Mouse (Mus musculus) frontal cortex, postnatal 36 days (tissue): ENCODE results near the gene Slc43a2.

Experiments
- DNase-seq, 2 experiments: peaks; one replicate each; pipeline ENCODE4 v3.0.0; 2022; ENCODE audit warnings: low spot score in 2 of 2

The Slc43a2 gene

DNA sequence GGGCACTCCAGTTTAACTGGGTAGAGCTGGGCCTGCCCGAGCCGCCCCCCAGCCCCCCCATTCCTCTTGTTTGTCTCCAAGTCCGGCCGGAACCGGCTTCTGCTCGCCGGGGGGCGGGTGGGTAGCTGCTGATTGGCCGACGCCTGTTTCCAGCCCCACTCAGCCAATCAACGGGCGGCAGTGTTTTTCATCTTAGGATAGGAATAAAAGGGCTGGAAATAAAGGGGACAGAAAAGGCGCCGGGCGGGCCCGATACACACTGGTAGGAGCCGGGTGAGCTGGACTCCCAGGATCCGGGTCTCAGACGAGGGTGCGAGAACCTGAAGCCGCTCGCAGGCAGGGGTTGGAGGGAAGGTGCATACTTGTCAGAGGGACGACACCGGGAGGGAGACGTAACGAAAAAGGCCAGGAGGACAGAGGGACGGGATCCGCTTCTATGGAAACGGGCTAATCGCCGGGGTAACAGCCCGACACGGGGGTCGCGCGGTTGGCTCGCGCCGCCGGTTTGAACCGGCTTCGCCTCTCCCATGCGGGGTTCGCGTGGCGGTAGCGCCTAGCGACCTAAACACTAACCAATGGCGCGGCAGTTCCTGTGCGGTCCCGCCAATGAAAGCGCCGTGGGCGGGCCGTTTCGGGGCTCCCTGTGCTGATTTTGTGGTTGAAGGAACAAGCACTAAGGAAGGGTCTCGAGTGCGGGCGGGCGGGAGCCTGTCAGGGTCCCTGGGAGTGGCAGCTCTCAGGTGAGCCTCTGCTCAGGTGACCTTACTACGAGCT lies at the start of gene Slc43a2:
Gene Slc43a2 (plus strand): TSS at position 226 of the 774 bp plus-strand sequence.
- DNase-seq = peak; percentile 97 to 98

- no peak for DNase-seq
Measured at GRCm38 (mm10) chr11:75486192-75486591, 45.3 kb upstream of the Slc43a2 start.

DNA sequence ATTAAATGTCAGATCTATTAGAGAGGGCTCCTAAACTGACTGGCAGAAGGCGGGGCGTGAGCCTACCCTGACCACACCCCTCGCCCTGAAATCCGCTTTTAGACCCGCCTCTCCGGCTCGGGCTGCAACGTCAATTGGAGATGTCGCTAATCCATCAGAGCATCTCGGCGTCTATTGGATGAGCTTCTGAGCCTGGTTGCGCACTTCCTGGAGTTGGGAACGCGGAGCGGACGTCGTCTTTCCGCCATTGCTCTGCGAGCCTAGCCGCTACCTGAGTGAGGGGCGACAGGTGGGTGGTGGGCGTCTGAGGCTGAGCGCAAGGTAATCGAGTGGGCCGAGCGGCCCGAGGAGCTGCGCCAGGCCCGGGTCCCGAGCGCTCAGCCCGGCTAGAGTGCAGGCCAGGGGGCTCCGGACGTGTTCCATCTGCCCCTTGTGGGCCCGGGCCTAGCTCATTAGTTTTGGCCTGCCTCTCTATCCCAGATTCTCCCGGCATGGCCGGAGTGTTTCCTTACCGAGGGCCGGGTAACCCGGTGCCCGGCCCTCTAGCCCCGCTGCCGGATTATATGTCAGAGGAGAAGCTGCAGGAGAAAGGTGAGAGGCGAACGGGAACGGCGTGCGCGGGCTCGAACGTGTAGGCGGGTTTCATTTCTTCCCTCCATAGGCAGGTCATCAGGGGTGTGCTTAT lies 44.8 kb upstream of the Slc43a2 start, which contains the start of gene Prpf8:
Gene Prpf8 (plus strand): TSS at position 216 of the 685 bp plus-strand sequence.
- peak; percentile 98 to 99 for DNase-seq

DNA sequence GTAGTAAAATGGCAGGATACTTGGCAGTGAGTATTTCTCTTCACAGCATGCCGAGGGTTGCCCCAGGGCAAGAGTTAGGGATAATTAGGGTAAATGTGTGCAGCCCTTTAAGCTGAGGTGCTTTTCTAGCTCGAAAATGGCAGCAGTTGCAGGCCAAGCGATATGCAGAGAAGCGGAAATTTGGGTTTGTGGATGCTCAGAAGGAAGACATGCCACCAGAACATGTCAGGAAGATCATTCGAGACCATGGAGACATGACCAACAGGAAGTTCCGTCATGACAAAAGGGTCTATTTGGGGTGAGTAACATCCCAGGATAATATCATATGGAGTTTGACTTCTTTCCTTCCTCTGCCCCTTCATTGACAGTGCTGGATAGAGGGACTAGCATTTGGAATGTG lies 44.0 kb upstream of the Slc43a2 start:
- DNase-seq = no peak

GRCm38 (mm10) chr11:75494296-75495049 lies 37.0 kb upstream of the Slc43a2 start:
- no peak for DNase-seq

DNA sequence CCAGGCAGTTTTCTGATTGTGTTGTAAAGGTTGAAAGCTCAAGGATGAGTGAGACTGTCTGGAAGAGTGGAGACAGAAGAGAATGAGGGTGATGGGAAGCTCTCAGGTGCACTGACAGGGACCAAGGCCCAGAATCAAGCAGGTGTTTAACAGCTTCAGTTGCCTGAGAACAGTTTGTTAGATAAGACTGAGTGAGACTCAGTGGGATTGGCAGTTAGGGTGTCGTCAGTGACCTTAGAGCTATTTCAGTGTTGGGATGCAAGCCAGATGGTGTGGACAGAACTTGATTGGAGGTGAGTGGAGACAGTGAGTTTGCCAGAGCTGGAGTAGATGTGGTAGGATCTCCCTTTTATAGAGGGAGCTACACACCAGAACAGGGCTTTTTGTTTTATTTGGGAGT lies 33.4 kb upstream of the Slc43a2 start:
- DNase-seq = no peak

DNA sequence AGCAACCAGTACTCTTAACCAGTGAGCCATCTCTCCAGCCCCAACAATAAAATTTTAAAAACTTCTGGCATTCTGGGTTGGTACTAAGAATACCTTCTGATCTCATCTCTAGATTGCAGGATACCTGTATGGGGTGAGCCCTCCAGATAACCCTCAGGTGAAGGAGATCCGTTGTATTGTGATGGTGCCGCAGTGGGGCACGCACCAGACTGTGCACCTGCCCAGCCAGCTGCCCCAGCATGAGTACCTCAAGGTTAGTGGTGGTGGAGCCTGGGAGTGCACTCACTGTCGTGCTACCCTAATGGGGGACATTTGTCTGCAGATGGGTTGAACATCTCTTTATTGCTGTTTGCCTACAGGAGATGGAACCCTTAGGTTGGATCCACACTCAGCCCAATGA lies 23.3 kb upstream of the Slc43a2 start:
- DNase-seq = no peak

- DNase-seq = no peak
Measured at GRCm38 (mm10) chr11:75508904-75509303, 22.6 kb upstream of the Slc43a2 start.

DNA sequence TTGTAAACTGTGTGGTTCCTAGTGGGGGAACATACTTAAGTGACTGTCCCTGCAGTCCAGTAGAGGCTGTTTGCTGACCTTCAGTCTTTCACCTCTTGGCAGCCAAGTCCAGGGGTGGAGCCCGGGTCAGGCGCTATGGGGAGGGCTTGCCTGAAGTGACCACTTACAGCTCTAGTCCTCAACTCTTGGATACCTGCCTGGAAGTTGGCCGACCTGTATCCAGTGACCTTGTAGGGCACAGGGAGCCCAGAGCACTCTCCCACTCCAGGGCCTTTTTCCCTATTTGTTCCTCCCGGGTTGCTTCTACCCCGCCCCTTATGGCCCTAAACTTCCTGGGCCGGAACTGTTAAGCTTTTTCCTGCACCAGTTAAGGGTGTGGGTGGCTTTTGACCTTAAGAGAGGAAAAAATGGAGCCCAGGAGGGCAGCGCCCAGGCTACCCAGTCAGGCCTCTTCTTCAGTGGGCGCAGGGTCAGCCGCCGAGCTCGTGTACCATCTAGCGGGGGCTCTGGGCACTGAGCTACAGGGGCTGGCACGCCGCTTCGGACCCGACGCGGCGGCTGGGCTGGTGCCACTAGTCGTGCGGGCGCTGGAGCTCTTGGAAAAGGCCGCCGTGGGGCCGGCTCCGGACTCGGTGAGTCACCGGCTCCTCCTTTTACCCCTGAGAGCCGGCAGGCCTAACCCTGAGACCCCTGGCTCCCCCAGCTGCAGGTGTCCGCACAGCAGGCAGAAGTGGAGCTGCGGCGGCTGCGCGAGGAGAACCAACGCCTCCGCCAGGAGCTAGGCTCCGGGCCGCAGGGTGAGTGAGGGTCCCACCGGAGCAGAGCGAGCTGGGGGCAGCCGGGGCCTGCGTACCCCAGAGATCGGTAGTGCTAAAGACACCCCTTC lies 21.5 kb upstream of the Slc43a2 start, which contains the start of gene Rilp:
Gene Rilp (plus strand): TSS at position 354 of the 886 bp plus-strand sequence.
- DNase-seq = peak; percentile 48 to 65

- peak; percentile 85 to 90 for DNase-seq
Measured at GRCm38 (mm10) chr11:75510627-75510993, 20.9 kb upstream of the Slc43a2 start.

GRCm38 (mm10) chr11:75511213-75511612 lies 20.3 kb upstream of the Slc43a2 start:
- no peak for DNase-seq

- DNase-seq = no peak
Measured at GRCm38 (mm10) chr11:75512301-75513018, 19.0 kb upstream of the Slc43a2 start.

DNA sequence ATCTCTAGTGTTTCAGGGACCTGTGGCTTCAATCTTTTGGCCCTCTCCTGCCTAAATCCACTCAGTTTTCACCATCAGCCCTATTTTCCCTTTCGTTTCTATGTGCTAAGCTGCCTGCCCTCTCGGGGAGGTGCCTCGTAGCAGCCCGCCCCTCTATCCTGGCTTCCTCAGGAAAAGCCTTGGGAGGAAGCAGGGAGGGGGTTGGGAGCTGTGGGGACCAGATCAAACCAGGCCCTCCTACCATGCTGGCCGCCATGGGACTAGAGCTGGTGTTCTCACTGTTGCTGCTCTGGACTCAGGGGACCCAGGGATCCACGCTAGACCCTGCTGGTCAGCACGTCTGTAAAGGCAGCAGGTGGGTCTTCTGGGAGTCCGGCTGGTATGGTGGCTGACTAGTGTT lies 18.2 kb upstream of the Slc43a2 start, which contains the start of gene Scarf1:
Gene Scarf1 (plus strand): TSS at position 205 of the 400 bp plus-strand sequence.
- DNase-seq = no peak

GRCm38 (mm10) chr11:75515186-75515585 lies 16.3 kb upstream of the Slc43a2 start:
- DNase-seq = no peak

- no peak for DNase-seq
Measured at GRCm38 (mm10) chr11:75519834-75520633, 11.5 kb upstream of the Slc43a2 start.

- DNase-seq = no peak
Measured at GRCm38 (mm10) chr11:75521609-75522008, 9.9 kb upstream of the Slc43a2 start.

DNA sequence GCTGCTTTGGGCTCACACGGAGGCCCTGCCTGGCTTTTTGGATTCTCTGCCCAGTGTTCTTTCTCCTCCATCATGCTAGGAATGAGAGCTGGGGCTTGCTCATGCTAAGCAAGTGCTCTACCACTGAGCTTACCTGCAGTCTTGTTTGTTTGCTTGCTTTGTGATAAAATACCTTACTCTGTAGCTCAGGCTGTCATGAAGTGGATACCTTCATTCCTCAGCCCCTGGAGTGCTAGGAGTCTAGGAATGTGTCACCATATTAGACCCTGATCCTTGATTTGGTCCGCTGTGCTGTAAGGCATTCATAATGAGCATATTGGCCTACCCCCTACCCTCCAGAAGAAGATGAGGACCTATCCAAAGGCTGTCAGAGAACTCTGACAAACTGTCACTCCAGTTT lies 8.7 kb upstream of the Slc43a2 start:
- no peak for DNase-seq

- no peak for DNase-seq
Measured at GRCm38 (mm10) chr11:75525531-75526125, 5.9 kb upstream of the Slc43a2 start.

DNA sequence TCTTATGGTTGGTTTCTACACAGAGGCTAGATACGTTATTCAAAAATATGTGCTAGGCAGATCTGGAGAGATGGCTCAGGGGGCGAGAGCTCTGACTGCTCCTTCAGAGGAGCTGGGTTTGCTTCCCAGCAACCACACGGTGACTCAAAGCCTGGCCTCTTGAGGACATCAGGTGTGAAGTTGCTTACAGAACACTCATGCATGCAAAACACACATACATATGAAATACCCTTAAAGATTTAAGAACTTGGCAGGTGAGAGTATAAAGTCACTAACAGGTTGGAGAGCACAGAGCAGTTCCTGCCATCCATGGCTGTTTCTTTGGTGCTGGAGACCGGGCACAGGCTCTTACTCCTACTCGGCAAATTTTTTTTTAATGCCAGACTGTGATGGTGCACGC lies 4.6 kb upstream of the Slc43a2 start:
- no peak for DNase-seq
